Mouse (Mus musculus) urinary bladder, postnatal 4 days (tissue): ENCODE results near the gene Plekhh1.

Source experiments
- DNase-seq, 2 experiments: peaks; one replicate each; pipeline ENCODE4 v3.0.0; 2021 to 2022; ENCODE audit warnings: low spot score in 2 of 2

Gene Plekhh1

DNA sequence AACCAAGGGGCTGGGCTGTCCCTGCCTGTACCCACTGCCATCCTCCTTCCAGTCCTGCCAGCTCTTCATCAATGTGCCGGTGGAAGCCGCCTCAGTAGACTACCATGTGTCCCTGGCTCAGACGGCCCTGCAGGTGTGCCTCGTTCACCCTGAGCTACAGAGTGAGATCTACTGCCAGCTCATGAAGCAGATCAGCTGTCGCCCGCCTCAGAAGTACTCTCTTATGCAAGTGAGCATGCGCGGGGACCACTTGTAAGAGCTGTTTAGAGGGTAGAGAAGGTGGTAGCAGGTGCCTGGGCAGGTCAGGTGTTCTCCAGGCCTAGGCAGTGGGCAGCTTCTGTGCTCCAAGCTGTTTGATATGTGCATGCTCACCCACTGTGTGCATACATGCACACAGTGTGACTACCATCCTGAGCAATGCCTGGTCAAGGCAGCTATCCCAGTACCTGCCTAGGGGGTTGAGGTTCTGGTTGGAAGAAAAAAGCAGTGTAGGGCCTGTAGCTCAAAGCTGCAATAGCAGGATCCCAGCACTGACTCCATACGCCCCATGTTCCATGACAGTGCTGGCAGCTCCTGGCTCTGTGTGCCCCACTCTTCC, 41.9 kb downstream of the Plekhh1 start:
- no peak for DNase-seq

DNA sequence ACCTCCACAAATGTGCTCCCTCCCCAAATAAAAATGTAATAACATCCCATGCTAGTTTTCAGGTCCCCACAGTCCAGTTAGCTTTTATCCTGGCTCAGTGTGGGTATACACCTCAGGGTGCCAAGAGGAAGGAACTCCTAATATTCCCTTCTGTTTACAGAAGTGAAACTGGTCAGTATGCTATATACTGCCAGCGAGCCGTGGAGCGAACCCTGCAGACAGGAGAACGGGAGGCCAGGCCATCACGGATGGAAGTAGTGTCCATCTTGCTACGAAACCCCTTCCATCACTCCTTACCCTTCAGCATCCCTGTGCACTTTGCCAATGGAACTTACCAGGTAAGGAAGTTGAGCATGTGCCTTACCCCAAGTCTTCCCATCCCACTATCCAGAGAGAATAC, 43.6 kb downstream of the Plekhh1 start:
- DNase-seq, result no peak

DNA sequence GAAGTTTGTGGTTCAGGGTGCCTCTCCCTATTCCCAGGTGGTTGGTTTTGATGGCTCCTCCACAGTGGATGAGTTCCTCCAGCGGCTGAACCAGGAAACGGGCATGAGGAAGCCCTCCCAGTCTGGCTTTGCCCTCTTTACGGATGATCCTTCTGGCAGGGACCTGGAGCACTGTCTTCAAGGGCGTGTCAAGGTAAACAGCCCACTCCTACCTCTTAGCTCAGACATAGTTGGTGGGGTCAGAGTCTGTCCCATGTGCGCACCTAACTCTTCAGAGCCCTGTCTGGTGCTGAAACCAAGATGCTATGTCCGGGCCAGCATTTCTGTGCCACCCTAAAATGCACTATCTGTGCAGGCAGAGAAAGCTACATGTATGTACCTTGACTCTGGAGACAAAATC, 44.4 kb downstream of the Plekhh1 start:
- no peak for DNase-seq

DNA sequence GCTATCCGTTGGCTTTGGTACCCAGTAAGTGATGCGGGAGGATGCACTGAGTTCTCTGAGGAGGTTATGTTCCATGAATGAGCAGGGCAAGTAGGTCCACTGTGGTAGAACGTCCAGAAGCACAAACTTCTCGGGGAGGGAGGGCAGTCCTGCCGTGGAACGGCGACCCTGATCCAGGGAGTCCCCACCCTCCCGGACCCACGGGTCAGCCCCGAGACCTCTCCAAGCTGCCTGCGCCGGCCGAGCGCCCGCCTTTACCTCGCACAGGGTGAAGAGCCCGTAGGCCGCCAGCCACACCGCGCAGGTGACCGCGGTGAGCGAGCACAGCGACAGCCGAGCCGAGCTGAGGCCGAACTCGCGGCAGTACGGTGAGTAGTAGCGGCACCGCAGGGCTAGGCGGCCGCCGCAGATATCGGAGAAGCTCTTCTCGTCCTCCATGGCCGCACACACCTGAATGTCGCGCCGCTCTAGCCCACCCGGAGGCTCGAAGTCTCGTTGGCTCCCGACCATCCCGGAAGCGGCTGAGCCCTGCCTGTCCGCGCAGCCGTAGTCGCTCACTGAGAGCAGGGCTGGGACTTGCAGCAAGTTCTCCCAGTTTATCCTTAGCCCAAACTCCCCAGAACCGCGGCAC, 60.3 kb downstream of the Plekhh1 start, which contains the start of gene Pigh:
Gene Pigh, minus strand, starts transcription at position 470 of the 631 bp plus-strand sequence.
- peak; percentile 83 to 88 for DNase-seq

DNA sequence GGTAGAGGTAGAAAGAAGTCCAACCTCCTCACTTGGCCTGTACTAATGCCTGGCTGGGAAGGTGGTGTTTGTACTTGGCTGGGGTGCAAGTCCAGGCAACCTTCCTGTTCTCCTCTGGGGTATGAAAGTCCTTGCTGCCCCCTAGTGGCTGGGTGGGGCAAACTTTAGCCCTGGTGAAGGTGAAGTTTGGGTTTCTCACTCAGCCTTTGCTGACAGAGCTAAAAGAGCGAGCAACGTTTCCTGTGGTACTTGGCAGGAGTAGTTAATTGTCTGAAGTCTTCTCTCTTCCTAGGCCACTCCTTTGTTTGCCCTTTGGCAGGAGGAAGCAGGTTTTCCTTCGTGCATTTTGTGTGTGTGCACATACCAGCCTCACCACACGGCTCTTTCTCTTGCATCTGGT, 63.6 kb downstream of the Plekhh1 start:
- DNase-seq, result peak in 1 of 2 experiments; percentile 41

DNA sequence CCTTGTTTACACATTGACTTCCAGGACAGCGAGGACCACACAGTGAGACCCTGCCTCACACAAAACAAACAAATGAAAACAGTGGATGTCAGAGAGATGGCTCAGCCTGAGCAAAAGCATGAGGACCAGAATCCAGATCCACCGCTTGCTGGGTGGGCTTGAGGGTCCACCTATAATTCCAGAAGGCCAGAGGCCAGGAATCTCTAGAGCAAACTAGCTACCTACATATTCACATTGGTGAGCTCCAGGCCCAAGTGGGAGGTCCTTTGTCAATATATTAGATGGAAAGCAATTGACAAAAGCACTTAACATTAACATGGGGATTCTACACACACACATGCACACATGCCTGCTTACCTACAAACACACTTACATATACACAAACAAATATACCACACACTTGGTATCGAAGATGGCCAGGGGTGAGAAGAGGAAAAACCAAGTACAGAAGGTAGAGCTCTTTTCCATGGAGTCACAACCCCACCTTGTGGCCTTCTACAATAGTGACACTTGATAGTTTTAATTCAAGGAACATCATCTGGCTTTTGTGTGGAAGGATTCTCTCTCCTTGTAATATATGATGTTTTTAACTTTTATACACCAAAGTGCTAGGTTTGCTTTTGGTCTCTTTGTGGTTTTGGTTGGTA, 68.3 kb downstream of the Plekhh1 start:
- DNase-seq, result no peak

DNA sequence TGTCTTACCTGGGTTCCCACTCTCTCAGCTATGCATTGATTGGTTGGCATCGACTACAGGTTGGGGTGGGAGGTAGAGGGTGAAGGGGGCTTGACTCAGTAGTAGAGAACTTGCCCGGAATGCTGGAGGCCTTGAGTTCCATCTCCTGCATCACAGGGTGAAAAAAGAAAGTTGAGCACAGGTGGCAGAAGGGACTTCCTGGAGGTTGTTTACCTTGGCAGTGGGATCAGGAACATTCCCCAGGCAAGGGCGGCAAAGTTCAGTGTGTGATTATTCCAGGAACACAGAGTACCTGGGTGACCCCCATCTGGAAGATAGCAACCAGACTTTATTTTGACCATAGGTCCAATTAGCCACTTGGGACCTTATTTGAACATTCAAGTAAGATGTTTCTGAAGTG, 74.8 kb downstream of the Plekhh1 start:
- DNase-seq, result no peak

DNA sequence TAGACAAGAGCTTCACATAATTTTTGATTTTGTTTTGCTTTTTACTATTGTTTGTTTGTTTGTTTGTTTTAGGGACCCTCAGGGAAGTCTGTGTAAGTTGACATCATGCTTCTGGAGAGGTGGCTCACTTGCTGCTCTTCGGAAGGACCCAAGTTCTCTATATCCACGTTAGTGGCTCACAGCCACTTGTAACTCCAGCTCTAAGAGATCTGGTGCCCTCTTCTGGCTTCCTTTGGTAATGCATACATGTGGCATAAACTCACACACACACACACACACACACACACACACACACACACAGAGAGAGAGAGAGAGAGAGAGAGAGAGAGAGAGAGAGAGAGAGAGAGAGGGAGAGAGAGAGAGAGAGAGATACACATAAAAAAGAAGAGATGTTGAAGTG, 75.6 kb downstream of the Plekhh1 start:
- DNase-seq, result no peak

DNA sequence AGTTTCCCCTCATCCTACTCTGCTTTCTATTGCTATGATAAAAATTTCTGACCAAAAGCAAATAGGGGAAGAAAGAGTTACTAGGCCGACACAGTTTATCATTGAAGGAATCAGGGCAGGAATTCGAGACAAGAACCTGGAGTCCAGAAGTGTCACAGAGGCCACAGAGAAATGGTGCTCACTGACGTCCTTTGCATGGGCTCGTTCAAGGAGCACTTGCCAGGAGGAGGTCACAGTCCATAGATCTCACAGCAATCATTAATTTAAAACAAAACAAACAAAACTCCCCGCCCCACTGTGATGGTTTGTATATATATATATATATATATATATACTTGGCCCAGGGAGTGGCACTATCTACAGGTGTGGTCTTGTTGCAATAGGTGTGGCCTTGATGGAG, 76.3 kb downstream of the Plekhh1 start:
- no peak for DNase-seq

DNA sequence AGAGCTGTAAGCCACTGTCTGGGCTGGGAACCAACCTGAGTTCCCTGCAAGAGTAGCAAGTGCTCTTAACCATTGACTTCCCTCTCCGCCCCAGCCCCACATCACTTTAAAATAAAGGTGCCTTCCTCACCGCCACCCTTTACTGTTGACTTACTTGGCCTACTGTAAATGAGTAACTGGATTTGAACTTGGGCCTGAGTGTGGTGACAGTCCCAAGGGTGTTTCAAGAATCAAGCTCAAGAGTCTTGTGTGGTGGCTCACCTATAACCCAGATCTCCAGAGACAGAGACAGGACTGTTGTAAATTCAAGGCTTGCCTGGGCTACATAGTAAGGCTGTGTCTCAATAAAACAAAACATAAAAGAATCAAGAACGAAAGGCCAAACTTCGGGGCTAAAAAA, 90.0 kb downstream of the Plekhh1 start:
- no peak for DNase-seq

DNA sequence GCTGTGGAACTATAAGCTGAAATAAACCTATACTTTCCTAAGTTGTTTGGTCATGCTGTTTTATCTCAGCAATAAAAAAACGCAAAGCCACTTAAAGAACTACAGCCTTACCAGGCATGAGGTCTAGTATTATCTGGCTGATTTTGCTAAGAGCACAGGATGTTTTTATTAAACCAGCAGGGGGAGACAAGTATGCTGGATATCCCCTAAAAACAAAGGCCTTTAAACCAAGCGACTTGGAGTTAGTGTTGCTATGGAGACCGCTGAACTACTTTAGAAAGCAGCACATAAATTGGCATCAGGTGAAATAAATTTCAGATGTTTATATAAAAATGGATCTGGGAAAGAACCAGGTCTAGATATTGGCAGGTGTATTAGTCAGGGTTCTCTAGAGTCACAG, 93.9 kb downstream of the Plekhh1 start:
- no peak for DNase-seq

DNA sequence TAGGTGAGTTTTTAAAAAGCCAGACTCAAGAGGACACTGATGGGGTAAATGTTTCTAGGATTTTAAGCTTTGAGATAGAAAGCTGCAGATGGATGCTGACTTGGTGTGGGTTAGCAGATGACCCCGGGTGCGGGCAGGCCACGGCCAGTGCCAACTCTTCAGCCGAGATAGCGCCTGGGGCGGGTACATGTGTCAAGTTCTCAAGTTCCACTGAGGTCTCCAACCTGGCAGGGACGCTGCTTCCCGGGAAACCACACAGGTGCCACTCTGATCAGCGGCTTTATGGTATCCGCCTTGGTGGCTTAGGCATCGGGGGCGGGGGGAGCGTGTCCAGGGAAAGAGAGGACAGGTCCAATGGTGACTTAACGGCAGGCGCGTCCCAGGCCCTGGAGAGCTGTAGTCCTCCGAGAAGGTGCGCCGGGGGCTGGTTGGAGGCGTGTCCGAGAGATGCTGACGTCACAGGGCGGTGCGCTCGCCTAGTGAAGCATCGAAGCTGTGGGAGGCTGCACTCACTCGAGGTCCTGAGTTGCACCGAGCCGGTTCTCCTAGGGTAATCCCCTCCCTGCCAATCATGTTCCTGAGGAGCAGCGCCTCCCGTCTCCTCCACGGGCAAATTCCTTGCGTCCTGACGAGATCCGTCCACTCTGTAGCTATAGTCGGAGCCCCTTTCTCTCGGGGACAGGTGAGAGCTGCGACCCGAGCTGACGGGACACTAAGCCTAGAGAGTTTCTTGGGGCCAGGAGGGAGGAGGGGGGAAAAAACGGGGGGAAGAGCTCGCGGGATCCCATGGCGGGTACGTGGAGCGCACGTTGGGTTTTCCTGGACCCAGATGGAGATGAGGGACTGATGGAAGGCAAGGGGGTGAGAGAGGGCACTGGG, 101.6 kb downstream of the Plekhh1 start, which contains the start of gene Arg2:
Gene Arg2, plus strand, starts transcription at position 479 of the 879 bp plus-strand sequence.
- DNase-seq, result peak; percentile 60 to 74
